Mouse (Mus musculus): ENCODE measurements around the gene Akap8.

Gene Akap8

DNA sequence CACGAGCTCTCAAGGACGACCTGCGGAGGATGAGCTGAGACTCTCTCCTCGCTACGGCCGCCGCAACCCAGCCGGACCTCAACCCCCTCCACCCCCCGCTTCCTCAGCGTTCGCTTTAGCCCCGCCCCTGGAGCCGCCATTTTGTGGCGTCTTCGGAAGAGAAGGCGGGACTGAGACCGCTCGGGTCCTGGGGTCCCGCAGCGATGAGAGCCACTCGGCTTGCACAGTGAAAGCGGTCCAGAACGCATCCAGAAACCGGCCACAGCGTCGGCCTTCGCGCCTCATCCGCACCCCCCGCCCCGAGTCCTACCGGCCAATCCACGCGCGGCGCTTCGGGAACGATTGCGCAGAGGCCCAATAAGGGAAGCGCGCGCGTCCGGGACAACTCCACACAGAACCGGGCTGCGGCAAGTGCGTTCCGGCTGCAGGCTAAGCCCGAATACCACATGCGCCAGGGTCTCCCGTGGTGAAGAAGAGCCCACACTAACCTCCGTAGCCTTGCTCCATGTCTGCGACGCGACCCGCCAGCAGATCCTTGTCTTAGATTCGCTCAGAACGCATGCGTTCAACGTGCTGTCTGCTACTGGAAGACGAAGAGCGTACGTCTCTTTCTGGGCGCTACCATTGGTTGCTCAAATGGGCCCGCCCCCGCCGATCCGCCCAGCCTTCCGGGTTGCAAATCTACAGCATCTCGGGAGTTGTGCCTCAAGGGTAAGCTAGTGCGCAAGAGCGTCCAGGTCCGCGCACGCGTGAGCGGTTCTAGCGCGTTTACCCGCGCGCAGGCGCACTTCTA, at the start of gene Akap8:
Akap8 (minus strand) TSS at position 642 of the 793 bp plus-strand sequence.
- peak; percentile 100 for DNase-seq (ENCODE audit: extremely low read depth, insufficient read length, low spot score)

DNA sequence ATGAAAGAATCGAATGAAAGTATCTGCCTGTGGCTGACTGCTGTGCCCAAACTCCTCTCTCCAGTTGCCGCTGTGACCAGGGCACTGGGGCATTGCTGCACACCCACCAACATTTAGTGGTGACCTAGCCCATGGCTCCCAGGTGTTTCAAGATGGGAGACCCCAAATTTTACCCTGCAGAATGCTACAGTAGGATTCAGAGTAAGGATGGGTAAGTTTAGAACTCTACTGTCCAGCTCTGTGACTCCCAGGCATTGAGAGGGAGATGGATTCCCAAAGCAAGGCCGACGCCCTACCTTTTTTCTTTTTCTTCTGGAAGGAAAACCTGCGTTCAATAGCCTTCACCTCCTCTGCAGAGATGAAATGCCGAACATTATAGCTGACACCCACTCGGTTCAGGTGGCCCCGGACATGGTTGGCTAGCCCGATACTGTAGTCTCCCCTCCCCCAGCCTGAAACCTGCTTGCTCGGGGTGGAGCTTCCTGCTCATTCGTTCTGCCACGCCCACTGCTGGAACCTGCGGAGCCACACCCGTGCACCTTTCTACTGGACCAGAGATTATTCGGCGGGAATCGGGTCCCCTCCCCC, 48.0 kb upstream of the Akap8 start:
- DNase-seq (ENCODE audit: extremely low read depth, insufficient read length, low spot score) = no peak

DNA sequence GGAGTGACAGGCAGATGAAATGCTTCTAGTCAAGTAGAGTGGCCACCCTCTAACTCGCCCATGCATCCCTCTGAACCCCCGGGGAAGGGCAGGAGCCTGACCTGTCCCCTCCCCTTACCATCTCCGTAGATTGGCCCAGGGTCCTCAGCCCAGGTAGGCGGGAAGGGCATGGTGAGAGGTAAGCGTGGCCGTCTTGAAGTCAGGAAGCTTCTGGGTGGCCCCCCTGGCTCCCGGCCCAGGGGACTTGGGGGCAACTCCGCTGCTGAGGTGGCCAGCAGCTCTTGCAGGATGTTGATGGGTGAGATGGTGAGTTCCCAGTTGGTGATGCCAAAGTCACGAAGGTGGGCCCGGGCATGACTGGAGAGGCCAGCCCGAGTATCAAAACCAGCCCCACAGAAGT, 46.7 kb upstream of the Akap8 start:
- no peak for DNase-seq (ENCODE audit: extremely low read depth, insufficient read length, low spot score)

DNA sequence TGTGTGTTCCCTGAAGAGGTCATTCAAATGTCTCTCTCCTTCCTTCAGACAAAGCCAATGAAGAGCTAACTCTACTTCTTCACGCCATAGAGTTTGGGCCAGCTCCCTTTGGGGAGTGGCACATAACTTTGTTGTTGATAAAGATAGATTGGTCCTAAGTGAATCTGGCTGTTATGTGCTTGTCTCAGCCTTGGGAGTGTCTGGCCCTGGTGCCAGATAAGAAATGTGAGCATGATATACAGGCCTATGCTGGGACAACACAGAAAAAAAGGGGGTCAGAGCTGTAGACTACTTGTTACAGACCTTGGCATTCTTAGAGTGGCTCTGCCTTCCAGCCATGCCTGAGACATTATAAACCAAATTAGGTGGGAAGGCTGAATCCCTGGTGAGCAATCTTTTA, 44.3 kb upstream of the Akap8 start:
- no peak for DNase-seq (ENCODE audit: extremely low read depth, insufficient read length, low spot score)

DNA sequence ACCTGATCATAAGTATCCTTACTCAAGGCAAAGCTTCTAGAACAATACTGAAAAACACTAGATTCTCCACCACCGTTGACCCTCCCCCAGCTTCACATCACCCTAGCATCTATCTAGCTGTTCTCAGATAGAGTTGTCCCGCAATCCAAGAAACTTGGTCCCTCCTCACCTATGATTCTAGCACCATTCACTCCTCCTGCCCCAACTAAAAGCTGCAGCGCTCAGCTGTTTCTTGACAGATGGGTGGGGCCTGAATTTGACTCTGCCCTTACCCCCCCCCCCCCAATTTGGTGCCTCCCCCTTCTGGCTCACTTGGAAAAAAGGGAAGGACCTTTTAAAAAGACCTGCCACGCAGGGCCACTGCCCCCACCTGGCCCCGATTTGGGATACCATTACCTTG, 43.8 kb upstream of the Akap8 start:
- DNase-seq (ENCODE audit: extremely low read depth, insufficient read length, low spot score) = no peak

DNA sequence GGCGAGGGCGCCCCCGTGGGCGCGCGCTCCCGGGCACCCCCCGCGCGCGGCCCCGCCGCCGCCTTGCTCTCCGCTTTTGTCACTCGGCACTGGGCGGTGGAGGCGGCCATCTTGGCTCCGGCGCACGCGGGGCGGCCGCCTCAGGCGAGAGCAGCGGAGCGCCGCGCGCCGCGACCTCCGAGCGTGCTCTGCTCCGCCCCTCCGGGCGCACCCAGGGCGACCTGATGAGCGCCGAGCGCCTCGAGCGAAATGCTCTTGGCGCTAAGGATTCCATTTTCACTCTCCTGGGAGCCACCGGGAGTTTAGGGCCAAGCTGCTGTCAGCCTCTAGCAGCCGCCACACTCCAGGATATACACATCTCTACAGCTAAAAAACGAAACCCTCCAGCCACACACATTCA, 43.3 kb upstream of the Akap8 start:
- DNase-seq (ENCODE audit: extremely low read depth, insufficient read length, low spot score) = peak; percentile 89

DNA sequence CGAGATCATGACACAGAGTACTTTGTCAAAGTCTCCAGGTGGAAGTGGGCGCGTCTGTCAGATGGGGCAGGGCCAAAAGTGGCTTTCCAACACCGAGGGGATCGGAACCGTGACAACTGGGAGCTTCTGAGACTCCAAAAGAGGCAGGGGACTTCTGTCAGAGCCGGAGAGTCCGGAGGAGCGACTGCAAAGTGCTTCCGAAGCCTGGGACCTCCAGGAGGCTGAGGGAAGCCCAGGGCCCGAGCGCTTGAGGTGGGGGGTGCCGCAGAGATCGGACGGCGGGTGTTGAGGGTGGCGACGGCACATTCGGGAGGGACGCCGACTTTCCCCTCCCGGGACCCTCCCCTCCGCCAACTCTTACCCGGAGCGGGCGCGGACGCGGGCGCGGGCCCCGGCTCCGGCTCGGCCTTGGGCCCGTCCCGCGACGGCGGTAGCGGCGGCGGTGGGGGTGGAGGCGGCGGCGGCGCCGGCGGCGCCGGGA, 42.8 kb upstream of the Akap8 start:
- peak; percentile 42 for DNase-seq (ENCODE audit: extremely low read depth, insufficient read length, low spot score)

DNA sequence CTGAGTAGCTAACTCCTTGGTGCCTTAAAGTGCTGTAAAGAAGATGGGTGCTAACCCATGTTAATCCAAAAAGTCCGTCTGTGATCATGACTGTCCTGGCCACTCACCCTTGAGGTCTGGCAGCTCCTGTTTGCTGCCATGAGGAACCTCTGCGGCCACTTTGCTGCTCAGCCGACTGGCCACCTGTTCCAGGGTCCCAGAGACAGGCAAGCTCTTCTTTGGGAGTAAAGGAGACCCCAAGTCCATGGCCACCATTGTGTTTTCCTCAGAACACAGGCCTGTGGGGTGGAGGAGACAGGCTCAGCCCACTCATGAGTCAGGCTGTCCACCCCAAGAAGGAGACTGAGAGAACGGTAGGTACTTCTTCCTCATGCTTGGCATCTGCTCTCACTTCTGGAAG, 41.6 kb upstream of the Akap8 start:
- no peak for DNase-seq (ENCODE audit: extremely low read depth, insufficient read length, low spot score)

DNA sequence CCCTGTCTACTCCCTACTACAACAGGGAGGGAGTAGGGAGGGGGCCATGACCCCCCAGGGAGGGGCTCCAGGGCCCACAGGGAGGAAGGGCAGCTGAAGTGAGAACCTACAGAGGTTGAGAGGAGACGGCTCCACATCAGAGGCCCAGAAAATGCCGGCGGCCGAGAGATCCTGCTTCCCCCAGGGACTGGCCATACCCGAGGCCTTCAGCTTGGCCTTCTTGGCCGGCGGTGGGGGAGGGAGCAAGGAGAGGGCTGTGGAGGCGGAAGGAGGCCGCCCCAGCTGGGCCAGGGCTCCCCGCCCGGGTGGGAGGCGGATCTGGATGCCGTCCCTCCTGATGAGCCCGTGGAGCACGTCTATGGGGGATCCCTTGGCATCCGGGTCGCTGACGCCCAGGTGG, 38.9 kb upstream of the Akap8 start:
- no peak for DNase-seq (ENCODE audit: extremely low read depth, insufficient read length, low spot score)

DNA sequence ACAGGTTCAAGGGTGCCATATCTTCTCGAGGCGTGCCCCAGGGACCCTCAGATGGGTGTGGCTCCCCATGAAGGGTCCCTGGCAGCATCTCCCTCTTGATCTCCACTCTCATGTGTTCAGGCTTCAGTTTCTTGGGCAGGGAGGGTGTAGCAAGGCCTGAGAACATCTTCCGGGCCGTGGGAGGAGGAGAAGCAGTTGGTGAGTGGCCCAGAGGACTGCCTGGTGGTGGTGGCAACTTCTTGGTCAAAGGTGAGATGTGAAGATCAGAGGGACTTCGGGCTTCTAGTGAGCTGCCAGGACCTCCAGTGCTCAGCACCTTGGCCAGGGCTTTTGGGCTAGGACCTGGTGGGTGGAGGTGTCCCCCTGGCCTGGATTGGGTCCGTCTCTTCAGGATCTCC, 37.9 kb upstream of the Akap8 start:
- DNase-seq (ENCODE audit: extremely low read depth, insufficient read length, low spot score) = no peak

DNA sequence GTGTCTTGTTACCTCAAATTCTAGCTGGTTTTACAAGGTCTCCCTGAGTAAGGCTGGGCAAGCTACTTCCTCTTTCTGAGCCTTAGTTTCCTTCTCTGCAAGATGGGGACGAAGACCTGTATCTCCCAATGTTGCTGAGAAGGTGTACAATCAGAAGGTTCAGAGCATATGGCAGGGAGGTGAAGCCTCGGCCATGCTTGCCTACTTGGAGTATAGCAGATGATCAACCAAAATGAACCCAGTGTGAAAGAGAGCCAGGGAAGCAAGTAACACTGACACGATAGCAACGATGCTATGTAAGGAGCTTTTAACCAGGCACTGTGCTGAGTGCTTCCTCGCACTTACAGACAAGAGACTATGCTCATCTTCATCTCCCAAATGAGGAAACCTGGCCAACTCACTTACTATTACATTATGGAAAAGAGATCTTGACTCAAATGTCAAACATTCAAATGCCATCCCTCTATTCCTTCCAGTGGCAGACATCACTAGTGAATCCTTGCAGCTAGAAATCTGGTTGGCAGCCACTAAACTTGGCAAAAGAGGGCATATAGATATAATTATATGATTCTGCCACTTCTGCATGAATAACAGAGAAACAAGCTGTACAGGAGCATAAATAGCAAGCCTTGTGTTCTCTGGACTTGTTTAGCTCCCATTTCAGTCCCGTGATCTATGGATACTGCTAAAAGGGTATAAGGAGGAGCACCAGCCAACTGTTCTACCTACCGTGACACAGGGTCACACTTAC, 37.3 kb upstream of the Akap8 start:
- no peak for DNase-seq (ENCODE audit: extremely low read depth, insufficient read length, low spot score)

DNA sequence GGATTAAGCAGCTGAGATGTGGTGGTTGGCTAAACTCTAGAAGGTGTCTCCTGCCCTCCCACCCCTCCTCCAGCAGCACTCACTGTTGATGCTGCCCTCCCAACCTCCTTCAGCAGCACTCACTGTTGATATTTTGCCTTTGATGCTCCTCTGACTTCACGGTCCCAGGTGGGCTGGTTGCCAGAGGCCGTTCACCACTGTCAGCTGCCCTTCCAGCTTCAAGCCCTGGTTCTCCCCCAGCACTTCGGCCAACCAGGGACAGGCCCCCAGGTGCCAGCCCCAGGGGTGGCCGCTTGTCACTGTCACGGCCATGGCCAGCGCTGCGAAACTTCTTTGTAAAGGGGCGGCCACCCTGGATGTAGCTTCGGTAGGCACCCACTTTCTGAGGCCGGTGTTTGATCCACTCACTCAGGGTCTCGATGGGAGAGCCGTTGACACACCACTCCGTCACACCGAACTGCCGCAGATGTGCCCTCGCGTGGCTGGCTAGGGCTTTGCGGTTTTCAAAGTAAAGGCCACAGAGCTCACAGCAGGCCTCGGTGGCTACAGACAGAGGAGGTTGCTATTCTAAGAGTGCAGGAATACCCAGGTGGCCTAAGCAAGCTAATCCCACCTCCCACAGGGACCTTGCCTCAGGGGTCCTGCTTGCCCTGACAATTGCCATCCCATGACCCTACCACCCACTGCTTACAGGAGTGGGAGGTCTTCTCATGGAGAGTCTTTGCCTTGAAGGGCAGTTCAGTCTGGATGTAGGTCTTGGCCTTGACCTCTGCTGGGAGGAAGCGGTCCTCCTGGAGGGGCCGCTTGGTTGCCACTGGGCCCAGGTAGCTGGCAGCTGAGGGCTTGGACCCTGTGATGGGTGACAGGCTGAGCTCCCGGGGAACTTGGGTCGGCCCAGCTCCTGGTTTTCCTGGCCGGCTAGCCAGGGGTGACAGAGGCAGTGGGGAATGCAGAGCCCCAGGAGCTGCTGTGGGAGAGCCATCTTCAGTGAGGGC, 36.0 kb upstream of the Akap8 start:
- no peak for DNase-seq (ENCODE audit: extremely low read depth, insufficient read length, low spot score)

DNA sequence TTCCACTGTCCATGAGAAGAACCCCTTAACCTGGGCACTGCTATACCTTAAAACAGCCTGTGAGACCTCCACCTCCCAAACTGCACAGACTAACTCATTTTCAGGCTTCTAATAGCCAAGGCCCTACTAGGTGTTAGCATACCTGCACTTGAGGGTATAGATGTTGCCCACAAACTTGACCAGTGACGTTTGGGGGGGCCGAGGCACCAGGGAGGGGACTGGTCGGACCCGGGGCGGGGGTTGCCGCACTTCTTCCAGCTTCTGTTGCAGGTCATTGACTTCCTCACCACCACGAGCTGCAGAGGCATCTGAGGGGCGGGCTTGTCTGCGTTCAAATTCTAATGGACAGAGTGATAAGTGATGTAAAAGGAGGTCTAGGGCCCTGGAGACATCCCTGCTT, 35.2 kb upstream of the Akap8 start:
- DNase-seq (ENCODE audit: extremely low read depth, insufficient read length, low spot score) = no peak

DNA sequence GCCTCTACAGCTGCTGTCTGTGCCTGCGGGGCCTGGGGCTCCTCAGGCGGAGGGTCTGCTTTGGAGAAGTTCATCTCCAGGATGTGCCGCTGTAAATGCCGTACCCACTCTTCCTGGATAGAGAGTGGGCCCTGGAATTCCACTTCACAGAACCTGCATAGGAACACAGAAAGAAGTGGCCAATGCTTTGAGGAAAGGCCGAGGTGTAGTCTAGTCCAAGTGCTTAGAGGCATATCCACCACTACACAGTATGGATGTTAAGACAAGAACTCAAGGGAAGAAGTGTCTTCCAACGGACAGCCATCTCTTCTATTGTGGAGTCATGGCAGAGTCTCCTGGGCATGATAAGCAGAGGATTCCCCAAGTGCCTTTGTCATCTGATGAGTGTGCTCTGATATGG, 34.0 kb upstream of the Akap8 start:
- DNase-seq (ENCODE audit: extremely low read depth, insufficient read length, low spot score) = no peak

DNA sequence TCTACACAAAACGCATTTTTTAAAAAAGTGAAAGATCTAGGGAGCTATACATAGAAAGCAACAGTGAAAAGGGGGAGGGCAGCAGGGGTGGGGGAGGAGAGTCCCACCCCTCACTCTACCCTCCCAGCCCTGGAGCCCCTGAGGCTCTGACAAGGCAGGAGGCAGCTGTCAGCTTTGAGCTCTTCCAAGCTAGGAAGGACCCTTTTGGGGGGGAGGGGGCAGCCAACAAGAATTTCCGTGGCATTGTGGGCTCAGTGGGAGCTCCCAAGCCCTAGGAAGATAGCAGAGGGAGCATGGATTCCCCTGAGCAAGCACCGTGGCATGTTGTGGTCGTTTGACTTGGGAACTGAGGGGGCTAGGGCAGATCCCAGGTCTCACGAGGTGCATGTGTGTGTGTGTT, 33.2 kb upstream of the Akap8 start:
- DNase-seq (ENCODE audit: extremely low read depth, insufficient read length, low spot score) = no peak

DNA sequence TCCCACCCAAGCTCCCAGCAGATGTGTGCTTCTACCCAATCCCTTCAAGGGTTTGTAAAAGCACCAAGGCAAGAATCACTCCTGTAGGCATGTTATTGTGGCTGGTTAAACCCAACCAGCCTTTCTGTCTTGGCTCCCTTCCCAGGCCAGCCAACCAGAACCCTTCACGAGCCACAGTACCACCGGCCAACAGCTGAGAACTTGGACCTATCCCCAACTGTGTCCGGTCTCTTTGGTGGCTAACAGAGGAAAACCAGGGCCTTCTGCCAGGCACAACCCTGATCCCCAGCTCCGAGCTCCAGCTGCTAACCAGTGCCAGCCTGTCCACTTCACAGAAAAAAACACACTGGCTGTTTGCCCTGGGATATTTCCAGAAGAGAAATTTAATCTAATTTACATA, 32.7 kb upstream of the Akap8 start:
- peak; percentile 68 for DNase-seq (ENCODE audit: extremely low read depth, insufficient read length, low spot score)

DNA sequence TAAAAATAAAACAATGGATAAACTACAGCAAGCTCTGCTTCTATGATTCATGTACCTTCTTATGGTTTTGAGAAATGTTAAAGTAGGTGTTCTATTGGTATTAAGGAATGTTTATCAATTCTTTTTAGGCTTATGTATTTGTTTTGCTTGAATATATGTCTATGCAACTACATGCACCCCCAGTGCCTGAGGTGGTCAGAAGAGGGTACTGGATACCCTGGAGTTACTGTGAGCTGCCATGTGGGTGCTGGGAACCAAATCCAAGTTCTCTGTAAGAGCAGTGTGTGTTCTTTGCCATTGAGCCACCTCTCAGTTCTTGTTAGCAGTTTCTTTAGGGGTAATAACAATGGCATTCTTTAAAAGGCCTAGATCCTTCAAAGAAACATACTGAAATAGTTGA, 30.7 kb upstream of the Akap8 start:
- no peak for DNase-seq (ENCODE audit: extremely low read depth, insufficient read length, low spot score)

DNA sequence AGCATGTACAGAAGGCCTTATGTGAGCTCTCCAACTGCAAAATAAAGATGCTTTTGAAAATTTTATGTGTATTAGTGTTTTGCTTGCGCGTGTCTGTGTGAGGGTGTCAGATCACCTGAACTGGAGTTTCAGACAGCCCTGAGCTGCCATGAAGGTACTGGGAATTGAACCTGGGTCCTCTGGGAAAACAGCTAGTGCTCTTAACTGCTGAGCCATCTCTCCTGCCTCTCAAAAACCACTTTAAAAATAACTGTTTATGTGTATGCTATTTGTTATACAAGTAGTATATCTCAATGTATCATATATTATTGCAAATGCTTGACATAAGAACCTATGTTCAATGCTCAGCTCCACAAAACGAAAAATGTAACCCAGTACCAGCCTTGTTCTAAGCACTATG, 30.2 kb upstream of the Akap8 start:
- no peak for DNase-seq (ENCODE audit: extremely low read depth, insufficient read length, low spot score)

DNA sequence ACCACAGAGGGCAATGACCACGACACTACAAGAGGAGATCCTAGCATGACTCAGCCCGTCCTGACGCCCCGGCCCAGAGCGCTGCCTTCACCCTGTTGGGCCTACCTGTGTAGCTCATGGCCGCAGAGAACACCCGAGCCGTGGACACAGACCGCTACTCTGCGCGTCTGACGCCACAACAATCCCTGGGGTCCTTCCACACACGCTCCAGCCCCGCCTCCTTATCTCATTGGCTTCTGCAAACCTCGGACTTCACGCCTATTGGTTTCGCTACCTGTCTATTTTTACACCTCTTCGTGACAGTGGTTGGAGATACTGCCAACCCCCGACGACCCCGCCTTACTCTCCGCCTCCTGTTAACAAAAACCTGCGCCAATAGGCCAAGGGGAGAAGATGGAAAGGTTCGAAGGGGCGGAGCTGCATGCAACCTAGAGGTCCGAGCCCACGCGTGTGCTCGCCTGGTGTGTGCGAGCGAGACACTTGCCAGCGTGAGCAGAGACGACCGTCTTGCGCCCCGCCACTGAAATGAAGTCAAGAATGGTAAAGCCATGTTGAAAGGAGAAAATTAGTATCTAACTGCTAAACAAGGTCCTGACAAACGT, 29.4 kb upstream of the Akap8 start, which contains the start of gene Akap8l:
Akap8l (minus strand) TSS at position 226 of the 602 bp plus-strand sequence.
- DNase-seq (ENCODE audit: extremely low read depth, insufficient read length, low spot score) = peak; percentile 94

DNA sequence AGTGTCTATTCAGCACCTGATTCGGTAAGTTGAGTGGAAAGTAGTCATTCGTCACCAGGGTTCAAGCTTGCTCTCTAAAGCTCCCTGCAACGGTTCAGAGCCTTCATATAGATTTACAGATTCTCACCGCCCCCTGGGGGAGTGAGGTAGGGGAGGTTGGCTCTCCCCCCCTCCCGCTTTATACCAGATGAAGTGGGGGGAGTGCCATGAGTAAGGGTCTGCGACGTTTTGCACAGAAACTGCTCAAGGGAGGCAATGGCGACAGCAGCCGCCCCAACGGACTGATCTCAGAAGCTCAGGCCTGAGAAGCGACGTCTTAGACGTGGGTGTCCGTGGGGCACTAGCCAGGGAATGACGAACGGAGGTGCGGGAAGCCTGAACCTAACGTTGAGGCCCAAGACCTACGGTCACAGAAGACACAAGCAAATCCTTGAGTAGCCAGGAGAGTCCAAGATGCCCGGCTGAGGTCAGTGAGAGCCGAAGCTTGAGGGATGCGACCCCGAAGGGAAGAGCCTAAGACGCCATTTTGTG, 28.9 kb upstream of the Akap8 start:
- DNase-seq (ENCODE audit: extremely low read depth, insufficient read length, low spot score) = no peak
